Mouse (Mus musculus) left cerebral cortex, adult 9 months (tissue): Measurements from ENCODE around the gene Ttyh3.

Source experiments
- DNase-seq, 2 experiments: peaks; one replicate each; pipeline ENCODE4 v3.0.0; 2022; ENCODE audit warnings: low spot score in 2 of 2

The Ttyh3 gene

DNA sequence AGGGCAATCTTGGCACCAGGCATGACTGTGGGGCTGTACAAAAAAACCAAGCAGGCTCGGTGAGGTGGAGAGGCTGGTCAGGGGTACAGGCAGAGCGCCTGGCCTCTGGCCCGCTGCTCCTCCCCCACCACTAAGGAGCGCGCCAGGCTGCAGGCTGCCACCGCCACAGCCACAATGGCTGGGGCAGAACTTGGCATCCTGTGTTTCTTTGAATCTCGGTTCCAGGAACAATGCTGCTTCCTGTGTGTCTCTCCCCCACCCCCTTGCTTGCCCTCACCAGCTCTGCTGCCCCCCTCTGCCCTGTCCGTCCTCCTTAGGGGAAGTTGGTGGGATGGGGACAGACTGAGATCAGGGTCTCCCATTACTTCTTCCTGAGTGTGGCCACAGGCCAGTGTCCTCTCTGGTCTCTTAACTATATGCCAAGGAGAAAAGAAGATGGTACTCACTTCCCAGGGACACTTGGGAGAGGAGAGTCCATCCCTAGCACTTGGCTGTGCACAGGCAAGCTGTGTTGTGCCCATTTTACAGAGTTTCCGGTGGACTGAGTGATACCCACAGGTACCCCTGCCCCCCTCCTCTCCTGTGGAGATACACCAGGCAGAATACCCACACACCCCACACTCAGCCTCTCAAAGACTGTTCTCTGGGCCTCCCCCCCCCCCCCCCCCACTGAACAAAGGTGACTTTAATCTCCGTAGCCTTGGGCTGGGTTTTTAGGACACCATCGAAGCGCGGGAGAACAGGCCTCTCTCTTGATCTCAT, 39.1 kb downstream of the Ttyh3 start:
- peak in 1 of 2 experiments; percentile 39 for DNase-seq

DNA sequence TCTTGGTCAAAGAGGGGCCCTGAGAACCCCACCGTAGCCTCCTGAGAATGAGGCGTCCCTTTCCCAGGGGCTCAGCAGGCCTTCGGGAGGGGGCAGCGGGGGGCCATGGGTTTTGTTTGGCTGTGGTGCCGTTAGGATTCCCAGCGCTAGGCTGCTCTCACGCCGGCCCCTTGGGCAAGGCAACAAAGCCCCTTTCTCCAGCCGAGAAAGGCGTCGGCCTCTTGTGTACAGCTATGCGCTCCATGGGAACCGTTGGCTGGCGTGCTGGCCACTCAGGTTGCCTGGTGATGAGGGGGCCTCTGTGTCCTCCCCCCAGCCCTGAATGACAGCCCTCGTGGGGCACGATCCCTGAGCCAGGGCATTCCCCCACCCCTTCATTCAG, 40.2 kb downstream of the Ttyh3 start:
- DNase-seq, result no peak

GRCm38 (mm10) chr5:140607836-140608633, 40.8 kb downstream of the Ttyh3 start:
- DNase-seq, result no peak

- peak in 1 of 2 experiments; percentile 73 for DNase-seq
Observed at GRCm38 (mm10) chr5:140607001-140607835, 41.6 kb downstream of the Ttyh3 start, which contains the start of gene Lfng. TSS of gene Lfng (plus strand) at chr5:140607320.

- DNase-seq, result no peak
Observed at GRCm38 (mm10) chr5:140606386-140606785, 42.4 kb downstream of the Ttyh3 start.

DNA sequence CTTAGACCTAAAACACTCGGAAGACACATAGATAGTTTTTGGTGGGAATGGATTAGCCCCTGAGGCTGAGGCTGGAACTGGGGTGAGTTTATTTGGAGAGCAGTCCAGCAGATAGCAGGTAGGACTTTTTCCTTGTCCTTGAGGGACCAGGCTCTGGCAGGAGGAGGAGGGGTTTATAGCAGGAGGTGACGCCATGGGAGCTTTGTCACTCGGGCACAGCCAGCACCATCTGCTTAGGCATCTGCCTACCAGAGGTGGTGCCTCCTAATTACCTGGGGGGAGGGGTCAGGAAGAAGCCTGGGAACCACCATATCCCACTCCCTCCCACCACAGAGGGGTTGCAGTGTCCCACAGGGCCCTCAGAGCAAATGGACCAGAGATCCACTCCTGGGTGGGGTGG, 43.6 kb downstream of the Ttyh3 start:
- no peak for DNase-seq

DNA sequence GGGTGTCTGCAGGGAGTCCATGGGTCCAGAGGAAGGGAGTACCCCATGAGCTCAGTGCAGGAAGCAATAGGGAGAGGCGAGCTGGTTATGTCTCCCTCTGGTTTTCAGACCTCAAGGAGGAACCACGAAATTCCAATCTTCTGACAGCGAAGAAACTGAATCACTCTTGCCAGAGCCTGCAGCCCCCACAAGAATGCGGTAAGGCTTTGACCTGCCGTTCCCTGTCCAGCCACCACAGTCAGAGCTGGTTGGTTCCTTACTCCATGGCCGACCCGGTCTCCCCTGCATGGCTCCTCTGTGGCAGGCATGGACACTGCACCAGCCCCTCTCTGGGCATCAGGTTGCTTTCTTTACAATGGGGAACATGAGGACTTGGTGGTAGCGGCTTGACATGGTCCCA, 44.4 kb downstream of the Ttyh3 start:
- no peak for DNase-seq

- no peak for DNase-seq
Observed at GRCm38 (mm10) chr5:140602540-140602939, 46.3 kb downstream of the Ttyh3 start.

DNA sequence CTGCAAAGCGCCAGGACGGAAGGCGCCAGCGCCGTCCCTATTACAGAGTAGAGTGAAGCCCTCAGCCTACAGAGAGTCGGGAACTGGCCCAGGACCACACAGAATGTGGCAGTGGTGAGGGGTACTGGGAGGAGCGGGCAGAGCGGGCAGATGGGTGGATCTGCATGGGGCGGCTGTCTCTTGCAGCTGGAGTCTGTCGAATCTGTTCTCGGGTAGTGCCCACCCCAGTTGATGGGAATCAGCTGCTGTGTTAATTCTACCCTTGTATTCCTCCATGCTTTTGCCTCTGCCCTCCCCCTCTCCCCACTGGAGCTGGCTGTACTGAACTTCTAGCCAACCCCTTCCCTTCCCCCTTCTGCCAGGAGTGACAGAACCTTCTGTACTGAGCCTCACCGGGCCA, 47.1 kb downstream of the Ttyh3 start:
- no peak for DNase-seq

DNA sequence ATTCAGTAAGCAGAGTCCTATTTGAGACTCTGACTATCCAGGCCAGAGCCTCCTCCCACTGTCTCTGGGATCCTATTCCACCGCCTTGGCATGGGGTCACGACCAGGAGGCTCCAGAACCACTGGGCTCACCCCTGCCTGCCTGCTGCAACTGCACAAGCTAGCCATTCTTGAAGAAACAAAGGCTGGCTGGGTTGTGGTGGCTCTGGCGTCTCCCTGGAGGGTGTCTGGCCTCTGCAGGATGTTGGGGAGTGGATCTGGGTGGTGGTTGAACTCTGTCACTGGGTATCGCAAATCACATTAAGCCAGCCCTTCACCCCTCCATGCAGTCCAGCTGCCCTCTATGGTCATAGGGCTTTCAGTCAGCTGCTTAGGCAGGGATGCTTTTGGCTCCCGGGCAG, 48.9 kb downstream of the Ttyh3 start:
- DNase-seq, result no peak

GRCm38 (mm10) chr5:140597787-140598186, 51.0 kb downstream of the Ttyh3 start:
- no peak for DNase-seq

GRCm38 (mm10) chr5:140596927-140597588, 51.8 kb downstream of the Ttyh3 start:
- no peak for DNase-seq

DNA sequence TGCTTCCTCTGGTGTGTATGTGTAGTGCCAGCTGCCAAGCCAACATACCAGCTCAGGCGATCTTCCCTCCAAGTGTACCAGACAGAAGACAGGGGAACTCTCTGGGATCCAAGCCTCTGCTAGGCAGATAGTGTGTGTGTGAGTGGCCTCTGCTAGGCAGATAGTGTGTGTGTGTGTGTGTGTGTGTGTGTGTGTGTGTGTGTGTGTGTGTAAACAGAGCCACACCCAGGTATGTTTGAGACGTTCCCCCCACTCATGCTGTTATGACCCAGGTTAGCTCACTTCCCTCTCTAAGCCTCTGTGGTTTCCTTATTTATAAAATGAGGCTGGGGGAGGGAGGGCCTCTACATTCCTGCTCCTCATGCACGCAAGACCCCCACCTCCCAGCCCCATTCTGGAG, 52.4 kb downstream of the Ttyh3 start:
- DNase-seq, result no peak

DNA sequence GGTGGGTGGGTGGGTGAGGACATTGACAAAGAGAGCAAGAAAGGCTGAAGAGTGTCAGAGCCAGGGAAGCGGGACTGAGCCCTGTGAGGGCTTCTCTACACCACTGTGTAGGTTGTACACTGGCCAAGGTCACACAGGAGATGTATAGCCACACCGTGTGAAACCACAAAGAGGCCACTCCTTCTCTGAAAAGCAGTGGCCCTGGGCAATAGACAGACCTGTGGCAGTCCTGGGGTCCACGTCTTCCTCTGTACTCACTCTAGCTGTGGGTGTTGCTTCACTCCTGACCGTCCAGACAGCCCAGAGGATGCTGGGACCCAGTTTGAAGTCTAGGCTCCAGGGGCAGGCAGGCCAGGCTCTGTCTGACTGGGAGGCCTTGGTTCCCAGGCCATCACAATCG, 54.0 kb downstream of the Ttyh3 start:
- DNase-seq, result no peak

DNA sequence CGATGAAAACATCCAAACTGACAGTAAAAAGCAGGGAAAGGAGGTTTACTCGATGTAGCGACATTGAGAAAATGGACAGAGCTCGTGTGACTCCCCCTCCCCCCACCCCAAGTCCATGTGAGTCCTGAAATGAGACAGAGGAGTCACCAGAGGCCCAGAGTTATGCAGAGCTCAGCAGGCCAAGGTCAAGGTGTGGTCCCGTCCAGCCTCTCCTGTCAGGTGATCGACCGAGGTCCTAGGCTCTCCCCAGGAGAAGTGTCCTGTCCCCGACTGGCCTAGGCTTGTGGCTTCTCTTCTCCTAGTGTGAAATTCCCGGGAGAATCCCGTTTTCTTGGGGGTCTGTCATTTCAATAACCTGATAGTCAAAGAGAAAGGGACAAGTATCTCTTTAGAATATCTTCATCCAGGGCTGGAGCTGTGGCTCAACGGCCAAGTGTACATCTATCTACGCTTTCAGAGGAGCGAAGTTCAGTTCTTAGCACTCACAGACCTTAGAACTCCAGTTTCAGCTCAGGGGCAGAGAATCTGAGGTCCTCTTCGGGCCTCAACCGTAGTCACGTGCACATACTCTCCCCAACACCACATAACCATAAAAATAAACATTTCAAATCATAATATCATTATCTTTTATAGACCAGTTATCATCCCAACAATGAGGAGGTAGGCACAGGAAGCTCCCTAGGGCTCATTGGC, 59.6 kb downstream of the Ttyh3 start:
- no peak for DNase-seq

DNA sequence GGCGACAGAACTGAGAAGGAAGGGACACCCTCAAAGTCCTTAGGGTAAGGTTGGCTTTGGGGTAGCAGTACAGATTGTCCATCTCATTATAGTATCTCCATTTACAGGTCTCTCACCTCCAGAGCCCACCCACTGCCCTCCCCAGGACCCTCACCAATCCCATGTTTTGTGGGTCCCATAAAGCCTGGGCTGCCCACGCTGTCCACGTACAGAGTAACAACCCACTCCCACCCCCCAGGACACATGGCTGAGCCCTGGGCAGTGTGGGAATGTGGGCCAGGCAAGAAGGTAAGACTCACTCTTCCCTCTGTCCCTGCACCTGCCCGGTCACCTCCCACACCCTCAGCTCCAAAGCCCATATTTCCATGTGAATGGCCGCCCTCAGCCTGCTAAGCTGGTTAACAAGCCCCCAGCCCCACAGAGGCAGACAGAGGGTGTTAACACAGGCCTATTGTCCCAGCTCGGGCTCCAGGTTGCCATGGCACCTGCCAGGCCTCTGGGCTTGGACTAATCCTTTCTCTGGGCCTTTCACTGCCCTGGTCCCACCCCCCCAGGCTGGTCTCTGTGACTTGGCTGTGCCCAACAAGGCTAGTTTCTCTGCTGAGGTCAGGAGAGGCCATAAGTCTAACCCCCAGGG, 65.0 kb downstream of the Ttyh3 start:
- no peak for DNase-seq

DNA sequence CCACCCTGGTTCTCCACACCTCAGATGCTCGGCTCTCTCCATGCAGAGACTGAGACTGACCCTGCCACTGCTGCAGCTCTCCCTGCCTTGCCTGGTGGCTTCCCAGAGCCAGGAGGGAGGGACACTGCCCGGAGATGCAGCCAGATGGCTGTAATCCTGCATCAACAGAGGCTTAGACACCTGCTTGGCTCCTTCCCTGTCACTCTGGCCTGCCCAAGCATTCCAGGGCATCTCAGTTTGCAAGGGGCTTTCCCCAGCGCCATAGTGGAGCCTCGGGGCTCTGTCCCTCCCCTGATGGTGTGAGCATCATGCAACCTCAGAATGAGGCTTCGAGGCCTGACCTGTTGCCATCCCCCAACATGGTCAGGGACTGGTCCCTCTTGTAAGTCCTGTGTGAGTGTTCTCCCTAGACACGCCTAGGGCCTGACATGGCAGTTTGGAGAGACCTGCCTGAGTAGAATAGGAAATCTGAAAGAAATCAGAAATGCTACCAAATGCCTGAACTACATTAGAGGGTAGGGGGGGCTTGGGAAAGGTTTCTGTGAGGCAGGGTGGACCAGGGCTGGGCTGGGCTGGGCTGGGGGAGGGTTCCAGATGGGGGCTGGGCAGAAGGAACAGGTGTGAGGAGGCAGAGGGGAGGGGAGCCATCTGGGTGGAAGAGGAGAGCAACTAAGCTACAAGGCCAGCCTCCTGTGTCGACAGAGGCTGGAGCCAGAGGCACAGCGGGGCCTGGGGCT, 65.7 kb downstream of the Ttyh3 start:
- DNase-seq, result no peak

- no peak for DNase-seq
Observed at GRCm38 (mm10) chr5:140581569-140581968, 67.3 kb downstream of the Ttyh3 start.

- no peak for DNase-seq
Observed at GRCm38 (mm10) chr5:140579771-140580170, 69.1 kb downstream of the Ttyh3 start.

DNA sequence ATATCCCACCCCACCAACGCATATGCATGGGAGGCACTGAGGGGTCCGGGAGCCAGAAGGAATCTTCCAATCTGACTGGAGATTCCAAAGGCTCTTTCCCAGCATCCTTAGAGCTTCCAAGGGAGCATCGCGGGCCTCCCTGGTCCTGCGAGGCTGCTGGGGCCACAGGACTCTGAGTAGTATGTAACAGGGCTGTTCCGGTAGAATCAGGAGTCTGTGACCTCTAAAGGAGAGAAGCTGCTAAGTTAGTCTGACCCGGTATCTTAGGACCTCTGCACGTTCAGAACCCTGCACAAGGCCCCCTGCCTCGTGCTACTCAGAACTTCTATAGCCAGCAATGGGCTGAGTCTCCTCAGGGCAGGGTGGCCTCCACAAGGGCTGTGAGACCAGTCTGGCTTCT, 69.6 kb downstream of the Ttyh3 start:
- DNase-seq, result no peak
